Mouse (Mus musculus) neural tube, embryonic 10.5 days (tissue): Measurements from ENCODE around the gene Dpep2nb.
"Not testable (repeated sequence)": the region's sequence is repeated elsewhere in the genome, so short reads cannot be mapped to it uniquely, and the experiment has no call there.

ENCODE experiments used
- DNase-seq: peaks from one replicate; pipeline ENCODE4 v3.0.0-alpha.2; 2017; ENCODE audit warnings: low spot score; ENCODE audit errors: extremely low spot score

Gene Dpep2nb

DNA sequence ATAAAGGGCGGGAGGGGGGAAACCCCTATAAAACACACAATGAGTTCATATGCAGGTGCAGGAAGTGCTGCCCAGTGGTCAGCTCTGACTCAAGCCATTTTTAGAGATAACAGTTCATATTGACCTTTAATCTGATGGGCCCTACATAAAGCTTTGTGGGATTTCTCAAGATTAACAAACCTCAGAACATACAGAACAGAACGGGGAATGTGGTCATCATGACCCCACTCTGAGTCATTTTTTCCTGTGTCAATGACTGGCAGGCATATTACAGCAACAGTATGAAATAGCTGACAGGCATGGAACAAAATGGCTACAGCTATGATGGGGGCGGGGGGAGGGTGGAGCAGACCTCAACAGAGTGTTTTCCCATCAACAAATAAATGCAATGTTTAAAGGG lies 1.4 kb upstream of the Dpep2nb start:
- DNase-seq = no peak

DNA sequence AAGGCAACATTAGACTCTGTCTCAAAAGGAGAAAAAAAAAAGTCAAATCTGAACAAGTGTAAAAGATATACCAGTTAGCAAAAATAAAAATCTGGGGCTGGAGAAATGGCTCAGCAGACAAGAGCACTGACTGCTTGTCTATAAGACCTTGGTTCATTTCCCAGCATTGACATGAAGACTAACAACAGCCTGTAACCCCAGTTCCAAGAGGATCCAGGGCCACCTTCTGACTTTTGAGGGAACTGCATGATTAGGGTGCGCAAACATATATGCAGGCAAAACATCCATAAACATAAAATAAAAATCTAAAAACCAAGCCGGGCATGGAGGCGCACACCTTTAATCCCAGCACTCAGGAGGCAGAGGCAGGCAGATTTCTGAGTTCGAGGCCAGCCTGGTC lies 638 bp upstream of the Dpep2nb start:
- no peak for DNase-seq

DNA sequence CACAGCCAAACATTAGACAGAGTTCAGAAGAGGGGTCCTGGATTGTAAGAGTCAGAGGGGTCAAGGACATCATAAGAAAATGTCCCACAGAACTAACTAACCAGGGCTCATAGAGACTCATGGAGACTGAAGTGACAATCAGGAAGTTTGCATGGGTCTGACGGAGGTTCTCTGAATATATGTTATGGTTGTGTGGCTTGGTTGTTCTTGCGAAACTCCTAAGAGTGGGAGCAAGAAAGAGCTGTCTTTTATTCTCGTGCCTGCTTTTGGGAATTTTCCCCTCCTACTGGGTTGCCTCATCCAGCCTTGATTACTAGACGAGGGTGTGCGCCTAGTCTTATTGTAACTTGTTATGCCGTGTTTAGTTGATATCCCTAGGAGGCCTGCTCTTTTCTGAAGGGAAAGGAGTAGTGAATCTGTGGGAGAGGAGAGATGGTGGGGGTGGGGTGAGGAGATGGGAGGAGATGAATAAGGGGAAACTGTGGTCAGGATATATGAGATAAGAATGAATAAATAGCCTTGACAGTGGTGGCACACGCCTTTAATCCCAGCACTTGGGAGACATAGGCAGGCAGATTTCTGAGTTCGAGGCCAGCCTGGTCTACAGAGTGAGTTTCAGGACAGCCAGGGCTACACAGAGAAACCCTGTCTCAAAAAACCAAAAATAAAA lies 1.1 kb downstream of the Dpep2nb start:
- DNase-seq = no peak

GRCm38 (mm10) chr8:106001908-106002307 lies 3.9 kb downstream of the Dpep2nb start:
- DNase-seq = no peak

DNA sequence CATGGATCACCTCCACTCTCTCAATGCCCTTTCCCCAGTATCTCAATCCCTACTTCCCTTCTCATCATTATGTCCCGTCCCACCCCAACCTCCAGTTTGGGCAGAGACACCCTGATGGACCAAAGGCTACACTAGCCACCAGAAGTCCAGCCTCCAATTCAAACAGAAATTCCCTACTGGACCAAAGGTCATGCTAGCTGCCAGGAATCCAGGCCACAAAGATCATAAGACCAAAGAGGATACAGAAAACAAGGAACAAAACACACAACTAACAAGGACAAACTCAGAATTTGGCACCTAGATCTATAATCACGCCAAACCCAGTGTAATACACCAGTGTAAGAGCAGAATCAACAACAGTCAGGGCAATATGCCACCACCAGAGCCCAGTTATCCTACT lies 6.8 kb downstream of the Dpep2nb start:
- DNase-seq = no peak

- DNase-seq = no peak
Measured at GRCm38 (mm10) chr8:105996359-105996758, 9.4 kb downstream of the Dpep2nb start.

- DNase-seq = no peak
Measured at GRCm38 (mm10) chr8:105993226-105993625, 12.5 kb downstream of the Dpep2nb start.

GRCm38 (mm10) chr8:105992499-105992898 lies 13.3 kb downstream of the Dpep2nb start:
- DNase-seq = no peak

DNA sequence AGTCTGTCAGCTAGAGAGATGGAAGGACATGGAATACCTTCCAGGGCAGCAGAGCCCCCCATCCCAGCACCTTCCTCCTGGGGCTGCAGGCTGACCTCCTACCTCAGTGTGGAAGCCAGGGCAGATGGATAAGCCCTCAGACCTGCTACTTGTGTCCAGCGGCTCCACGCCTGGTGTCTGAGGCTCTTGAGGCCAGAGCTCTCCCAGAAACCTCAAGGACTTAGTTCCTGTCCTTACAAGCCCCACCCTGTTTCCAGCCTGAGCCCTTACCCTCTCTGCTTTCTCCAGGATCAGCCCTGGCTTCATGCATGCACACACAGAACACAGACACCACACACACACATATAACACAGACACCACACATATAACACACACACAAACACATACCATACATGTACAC lies 14.2 kb downstream of the Dpep2nb start:
- DNase-seq = no peak

GRCm38 (mm10) chr8:105990856-105991387 lies 14.9 kb downstream of the Dpep2nb start, which contains the start of gene Dus2:
TSS of gene Dus2 (plus strand) at chr8:105991337.
- DNase-seq = peak; percentile 79

DNA sequence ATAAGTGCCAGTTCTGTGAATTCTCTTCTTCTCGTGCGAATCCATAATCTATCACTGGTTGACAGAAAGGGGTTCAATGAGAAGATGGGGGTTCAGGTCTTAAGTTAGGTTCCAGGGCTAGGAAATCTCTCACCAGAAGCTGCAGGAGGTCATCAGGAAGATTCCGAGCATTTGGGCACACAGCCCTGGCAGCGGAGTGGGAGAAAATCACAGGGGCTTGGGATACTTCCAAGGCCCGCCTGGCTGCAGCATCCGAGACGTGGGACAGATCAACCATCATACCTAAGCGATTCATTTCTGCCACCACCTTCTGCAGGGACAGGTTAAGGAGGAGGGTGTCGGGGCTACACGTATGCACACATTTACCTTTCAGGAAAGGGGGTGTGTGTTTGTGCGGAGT lies 17.2 kb downstream of the Dpep2nb start:
- DNase-seq = no peak

- not testable (repeated sequence) for DNase-seq
Measured at GRCm38 (mm10) chr8:105983406-105983805, 22.4 kb downstream of the Dpep2nb start.

DNA sequence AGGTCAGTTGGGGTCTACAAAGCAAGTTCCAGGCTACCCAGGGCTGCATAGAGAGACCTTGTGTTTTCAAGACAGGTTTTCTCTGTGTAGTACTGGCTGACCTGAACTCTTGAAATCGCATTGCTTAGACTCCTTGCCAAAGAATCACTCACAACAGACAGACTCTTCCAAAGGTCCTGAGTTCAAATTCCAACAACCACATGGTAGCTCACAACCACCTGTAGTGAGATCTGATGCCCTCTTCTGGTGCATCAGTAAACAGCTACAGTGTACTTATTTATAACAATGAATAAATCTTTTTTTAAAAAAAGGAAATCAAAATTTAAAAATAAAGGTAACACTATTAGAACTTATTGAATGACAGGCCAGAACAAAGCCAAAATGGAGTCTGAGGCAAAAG lies 24.6 kb downstream of the Dpep2nb start:
- DNase-seq = no peak

- DNase-seq = no peak
Measured at GRCm38 (mm10) chr8:105979325-105979724, 26.4 kb downstream of the Dpep2nb start, which contains the start of gene Dpep3. TSS of gene Dpep3 (minus strand) at chr8:105979429.

DNA sequence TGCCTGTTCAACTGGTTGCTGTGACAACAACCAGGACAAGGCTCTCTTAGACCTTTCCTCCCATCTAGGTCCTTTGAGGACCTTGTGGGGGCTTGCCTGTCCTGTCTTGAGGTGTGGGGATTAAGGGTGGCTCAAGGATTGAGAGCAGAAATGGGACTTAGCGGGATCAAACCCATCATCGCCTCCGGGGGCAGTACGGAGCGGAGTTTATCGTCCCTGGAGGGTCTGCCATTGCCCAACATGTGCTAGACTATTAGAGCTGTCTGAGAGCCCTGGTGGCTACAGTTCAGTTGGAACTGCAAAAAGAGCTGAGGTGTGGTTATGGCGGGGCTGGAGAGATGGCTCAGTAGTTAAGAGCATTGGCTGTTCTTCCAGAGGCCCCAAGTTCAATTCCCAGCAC lies 30.4 kb downstream of the Dpep2nb start:
- no peak for DNase-seq

- DNase-seq = no peak
Measured at GRCm38 (mm10) chr8:105971019-105971720, 34.6 kb downstream of the Dpep2nb start.

GRCm38 (mm10) chr8:105969367-105969766 lies 36.4 kb downstream of the Dpep2nb start:
- no peak for DNase-seq

GRCm38 (mm10) chr8:105966692-105967311 lies 39.0 kb downstream of the Dpep2nb start:
- DNase-seq = peak; percentile 65

- DNase-seq = peak; percentile 80
Measured at GRCm38 (mm10) chr8:105965905-105966341, 39.9 kb downstream of the Dpep2nb start, which contains the start of gene Slc12a4. TSS of gene Slc12a4 (minus strand) at chr8:105966097.

DNA sequence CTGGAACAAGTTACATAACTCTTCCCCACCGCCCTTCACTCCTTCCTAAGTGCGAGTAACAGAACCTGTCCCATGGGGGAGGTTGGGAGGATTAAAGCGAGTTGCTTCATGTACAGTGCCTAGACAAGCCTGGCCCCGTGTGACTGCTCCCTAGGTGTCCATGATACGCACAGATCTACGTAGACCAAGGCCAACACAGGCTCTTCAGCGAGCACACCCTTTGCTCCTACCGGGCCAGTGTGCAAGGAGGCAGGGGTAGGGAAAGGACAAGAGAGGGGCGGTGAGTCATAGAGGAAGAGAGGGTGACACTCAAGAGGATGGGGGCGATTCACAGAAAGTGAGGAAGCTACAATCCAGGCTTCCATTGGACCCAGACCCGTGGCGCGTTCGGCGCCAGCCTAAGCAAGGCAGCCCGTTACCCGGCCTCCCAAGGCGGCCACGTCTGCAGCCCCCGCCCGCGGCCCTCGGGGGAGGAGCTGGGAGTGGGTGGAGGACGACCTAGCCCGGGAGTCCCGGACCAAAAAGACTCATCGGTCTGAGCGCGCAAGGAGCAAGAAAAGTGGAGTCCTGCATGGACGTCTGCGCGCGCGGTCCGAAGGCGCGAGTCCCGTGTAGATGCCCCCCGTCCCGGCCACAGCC lies 40.4 kb downstream of the Dpep2nb start:
- DNase-seq = no peak

GRCm38 (mm10) chr8:105964506-105965265 lies 41.1 kb downstream of the Dpep2nb start:
- no peak for DNase-seq
